Mouse (Mus musculus) stomach, embryonic 14.5 days (tissue): ENCODE measurements at regions not wholly inside any gene's neighbourhood (a gene's known extent, or its start where the extent isn't known, plus 50 kb on each side); places are given as distances from the start of the nearest gene placed in this dataset.

Experiments
- ATAC-seq: fragments of 200-750 bp; cut with Nextera tagmentation; 2 replicates; pipeline ENCODE4 v1.8.0; 2017; ENCODE audit warnings: low read depth, moderate TSS enrichment; ENCODE audit not compliant: insufficient number of reproducible peaks, insufficient read depth, low FRiP score
- H3K27ac ChIP-seq: fragments of 300-500 bp; sonication (generic); 2 replicates; pipeline ENCODE4 v1.5.1; 2014; ENCODE audit warnings: mild to moderate bottlenecking, low read length, moderate library complexity, mixed read lengths
- H3K27me3 ChIP-seq: fragments of 300-500 bp; sonication (generic); 2 replicates; pipeline ENCODE4 v1.6.1; 2014; ENCODE audit warnings: low read length, control low read depth, mixed read lengths; ENCODE audit not compliant: control insufficient read depth, insufficient read depth
- H3K36me3 ChIP-seq: fragments of 300-500 bp; sonication (generic); 2 replicates; pipeline ENCODE4 v1.6.1; 2014; ENCODE audit warnings: mild to moderate bottlenecking, control low read depth, low read length, moderate library complexity, mixed read lengths; ENCODE audit not compliant: control insufficient read depth, insufficient read depth
- H3K4me1 ChIP-seq: fragments of 300-500 bp; sonication (generic); 2 replicates; pipeline ENCODE4 v1.6.1; 2014; ENCODE audit warnings: low read length, control low read depth, mixed read lengths; ENCODE audit not compliant: control insufficient read depth, insufficient read depth
- H3K4me2 ChIP-seq: fragments of 300-500 bp; sonication (generic); replicated peaks from 2 replicates; pipeline ENCODE4 v1.6.1; 2014; ENCODE audit warnings: low read depth, low read length, control low read depth
- H3K4me3 ChIP-seq: fragments of 300-500 bp; sonication (generic); 2 replicates; pipeline ENCODE4 v1.5.1; 2014; ENCODE audit warnings: low read depth, low read length, control low read depth
- H3K9ac ChIP-seq: fragments of 300-500 bp; sonication (generic); replicated peaks from 2 replicates; pipeline ENCODE4 v1.6.1; 2014; ENCODE audit warnings: low read depth, mild to moderate bottlenecking, control low read depth, low read length, moderate library complexity, mixed read lengths
- H3K9me3 ChIP-seq: fragments of 300-500 bp; sonication (generic); 2 replicates; pipeline ENCODE4 v1.6.1; 2016; ENCODE audit warnings: low read depth, low read length, control low read depth; ENCODE audit not compliant: control insufficient read depth
- WGBS: fragments of 180-500 bp; shearing (Covaris S2); extraction: QIAGEN DNeasy Blood & Tissue Kit; methylation state at CpG from one replicate; pipeline ENCODE4 v1.1.7; 2014; 5-methylcytosine and 5-hydroxymethylcytosine counted together

- H3K27ac ChIP-seq: no peak overlapping the region
- H3K4me1 ChIP-seq: no peaks in the 10 kb centered on the region
- no peak overlapping the region for H3K4me2 ChIP-seq
- WGBS: 81% methylated on average over 11 of the region's 11 CpGs
- no peaks in the 10 kb centered on the region for H3K27me3 ChIP-seq
- no peak overlapping the region for H3K9ac ChIP-seq
- H3K9me3 ChIP-seq: no peaks in the 10 kb centered on the region
- no peaks in the 10 kb centered on the region for H3K36me3 ChIP-seq
- no peak for ATAC-seq
- H3K4me3 ChIP-seq: no peak overlapping the region
Observed at GRCm38 (mm10) chr13:84565644-84566532, 343.8 kb downstream of the Tmem161b start.

GRCm38 (mm10) chr13:84566533-84566832 is 344.4 kb downstream of the Tmem161b start:
- WGBS: 86% methylated on average over 6 of the region's 6 CpGs
- no peak overlapping the region for H3K27ac ChIP-seq
- no peak overlapping the region for H3K4me3 ChIP-seq
- no peaks in the 10 kb centered on the region for H3K9me3 ChIP-seq
- H3K4me2 ChIP-seq: no peak overlapping the region
- ATAC-seq: no peak
- no peaks in the 10 kb centered on the region for H3K4me1 ChIP-seq
- no peaks in the 10 kb centered on the region for H3K36me3 ChIP-seq
- H3K27me3 ChIP-seq: no peaks in the 10 kb centered on the region
- H3K9ac ChIP-seq: no peak overlapping the region

- no peak overlapping the region for H3K27ac ChIP-seq
- H3K9ac ChIP-seq: no peak overlapping the region
- no peak overlapping the region for H3K4me2 ChIP-seq
- H3K27me3 ChIP-seq: no peaks in the 10 kb centered on the region
- H3K36me3 ChIP-seq: no peaks in the 10 kb centered on the region
- no peak overlapping the region for H3K4me3 ChIP-seq
- H3K4me1 ChIP-seq: no peaks in the 10 kb centered on the region
- H3K9me3 ChIP-seq: no peaks in the 10 kb centered on the region
- ATAC-seq: no peak
Observed at GRCm38 (mm10) chr13:84569371-84569770, 347.3 kb downstream of the Tmem161b start.

- Histone ChIP-seq H3K4me3 (no peak overlapping the region), H3K4me1 (no peaks in the 10 kb centered on the region), H3K27me3 (no peaks in the 10 kb centered on the region), H3K36me3 (no peaks in the 10 kb centered on the region), H3K9me3 (no peaks in the 10 kb centered on the region), H3K9ac (no peak overlapping the region), H3K4me2 (no peak overlapping the region), H3K27ac (no peak overlapping the region)
- no peak for ATAC-seq
- 71% methylated on average over 2 of the region's 2 CpGs for WGBS
Observed at GRCm38 (mm10) chr13:84570206-84570605, 348.1 kb downstream of the Tmem161b start.

- H3K4me3 ChIP-seq: no peak overlapping the region
Observed at GRCm38 (mm10) chr13:84570984-84571844, 349.1 kb downstream of the Tmem161b start.

GRCm38 (mm10) chr13:84571845-84572193 is 349.7 kb downstream of the Tmem161b start:
- no peaks in the 10 kb centered on the region for H3K9me3 ChIP-seq
- H3K9ac ChIP-seq: no peak overlapping the region

More at GRCm38 (mm10) chr13:84570984-84571844, 349.1 kb downstream of the Tmem161b start:
- no peak overlapping the region for H3K4me2 ChIP-seq
- no peaks in the 10 kb centered on the region for H3K9me3 ChIP-seq
- H3K27me3 ChIP-seq: no peaks in the 10 kb centered on the region
- H3K27ac ChIP-seq: no peak overlapping the region
- no peak for ATAC-seq
- 38% methylated on average over 10 of the region's 10 CpGs for WGBS
- H3K36me3 ChIP-seq: no peaks in the 10 kb centered on the region
- H3K4me1 ChIP-seq: no peaks in the 10 kb centered on the region
- no peak overlapping the region for H3K9ac ChIP-seq

GRCm38 (mm10) chr13:84572231-84572630 is 350.1 kb downstream of the Tmem161b start:
- no peak overlapping the region for H3K9ac ChIP-seq
- WGBS: 89% methylated on average over 2 of the region's 2 CpGs
- ATAC-seq: no peak

More at GRCm38 (mm10) chr13:84571845-84572193, 349.7 kb downstream of the Tmem161b start:
- ATAC-seq: no peak
- H3K27me3 ChIP-seq: no peaks in the 10 kb centered on the region
- H3K4me3 ChIP-seq: no peak overlapping the region
- H3K27ac ChIP-seq: no peak overlapping the region
- H3K4me1 ChIP-seq: no peaks in the 10 kb centered on the region
- WGBS: 85% methylated on average over 3 of the region's 3 CpGs
- H3K4me2 ChIP-seq: no peak overlapping the region
- H3K36me3 ChIP-seq: no peaks in the 10 kb centered on the region

GRCm38 (mm10) chr13:84596585-84597142 is 374.6 kb downstream of the Tmem161b start:
- Histone ChIP-seq H3K4me1 (no peaks in the 10 kb centered on the region), H3K4me2 (no peak overlapping the region), H3K27ac (no peak overlapping the region), H3K27me3 (no peaks in the 10 kb centered on the region), H3K9me3 (no peaks in the 10 kb centered on the region), H3K36me3 (no peaks in the 10 kb centered on the region), H3K9ac (no peak overlapping the region), H3K4me3 (no peak overlapping the region)
- no peak for ATAC-seq

More at GRCm38 (mm10) chr13:84572231-84572630, 350.1 kb downstream of the Tmem161b start:
- Histone ChIP-seq H3K9me3 (no peaks in the 10 kb centered on the region), H3K4me1 (no peaks in the 10 kb centered on the region), H3K27me3 (no peaks in the 10 kb centered on the region), H3K4me3 (no peak overlapping the region), H3K27ac (no peak overlapping the region), H3K36me3 (no peaks in the 10 kb centered on the region), H3K4me2 (no peak overlapping the region)
